Mouse (Mus musculus) hindbrain, embryonic 14.5 days (tissue): ENCODE results near the gene Zfp30. TPM values are rescaled to one million over a fixed set of nuclear protein-coding genes. Genes with fewer than 3 reads are reported as not detected.

Experiments
- ATAC-seq: fragments of 200-750 bp; cut with Nextera tagmentation; 2 replicates; pipeline ENCODE4 v1.8.0; 2017; ENCODE audit warnings: moderate number of reproducible peaks, mild to moderate bottlenecking, moderate TSS enrichment, moderate library complexity; ENCODE audit not compliant: low FRiP score
- DNase-seq: peaks from one replicate; pipeline ENCODE4 v3.0.0-alpha.2; 2015; ENCODE audit warnings: low spot score
- H3K27ac ChIP-seq: fragments of 300-500 bp; sonication (generic); 2 replicates; pipeline ENCODE4 v1.5.1; 2014; ENCODE audit warnings: mild to moderate bottlenecking, moderate library complexity
- H3K27me3 ChIP-seq: fragments of 300-500 bp; sonication (generic); 2 replicates; pipeline ENCODE4 v1.6.1; 2014; ENCODE audit warnings: mild to moderate bottlenecking, low read length, mixed read lengths; ENCODE audit not compliant: control insufficient read depth, insufficient read depth
- H3K36me3 ChIP-seq: fragments of 300-500 bp; sonication (generic); replicated peaks from 2 replicates; pipeline ENCODE4 v1.6.1; 2014; ENCODE audit not compliant: control insufficient read depth, insufficient read depth
- H3K4me1 ChIP-seq: fragments of 300-500 bp; sonication (generic); replicated peaks from 2 replicates; pipeline ENCODE4 v1.6.1; 2014; ENCODE audit warnings: antibody characterized with exemption, low read length, mixed read lengths; ENCODE audit not compliant: control insufficient read depth, insufficient read depth
- H3K4me2 ChIP-seq: fragments of 300-500 bp; sonication (generic); replicated peaks from 2 replicates; pipeline ENCODE4 v1.6.1; 2014; ENCODE audit warnings: mild to moderate bottlenecking, moderate library complexity
- H3K4me3 ChIP-seq: fragments of 300-500 bp; sonication (generic); replicated peaks from 2 replicates; pipeline ENCODE4 v1.5.1; 2014; ENCODE audit warnings: mild to moderate bottlenecking, low read length
- H3K9ac ChIP-seq: fragments of 300-500 bp; sonication (generic); 2 replicates; pipeline ENCODE4 v1.6.1; 2014
- H3K9me3 ChIP-seq: fragments of 300-500 bp; sonication (generic); 2 replicates; pipeline ENCODE4 v1.6.1; 2016; ENCODE audit warnings: low read length; ENCODE audit not compliant: control insufficient read depth
- WGBS: fragments of 180-500 bp; shearing (Covaris S2); extraction: QIAGEN DNeasy Blood & Tissue Kit; methylation state at CpG from one replicate; pipeline ENCODE4 v1.1.7; 2014; 5-methylcytosine and 5-hydroxymethylcytosine counted together
- polyA plus RNA-seq: library from polyadenylated mRNA; unstranded; fragments of >200 nt; fragmentation: Nextera tagmentation; extraction: Ambion mirVana; gene quantifications from 2 replicates; pipeline ENCODE4 v1.2.1, GENCODE M21; 2014

The Zfp30 gene
- polyA plus RNA-seq, result 13.1 and 13.4 TPM in 2 replicates

DNA sequence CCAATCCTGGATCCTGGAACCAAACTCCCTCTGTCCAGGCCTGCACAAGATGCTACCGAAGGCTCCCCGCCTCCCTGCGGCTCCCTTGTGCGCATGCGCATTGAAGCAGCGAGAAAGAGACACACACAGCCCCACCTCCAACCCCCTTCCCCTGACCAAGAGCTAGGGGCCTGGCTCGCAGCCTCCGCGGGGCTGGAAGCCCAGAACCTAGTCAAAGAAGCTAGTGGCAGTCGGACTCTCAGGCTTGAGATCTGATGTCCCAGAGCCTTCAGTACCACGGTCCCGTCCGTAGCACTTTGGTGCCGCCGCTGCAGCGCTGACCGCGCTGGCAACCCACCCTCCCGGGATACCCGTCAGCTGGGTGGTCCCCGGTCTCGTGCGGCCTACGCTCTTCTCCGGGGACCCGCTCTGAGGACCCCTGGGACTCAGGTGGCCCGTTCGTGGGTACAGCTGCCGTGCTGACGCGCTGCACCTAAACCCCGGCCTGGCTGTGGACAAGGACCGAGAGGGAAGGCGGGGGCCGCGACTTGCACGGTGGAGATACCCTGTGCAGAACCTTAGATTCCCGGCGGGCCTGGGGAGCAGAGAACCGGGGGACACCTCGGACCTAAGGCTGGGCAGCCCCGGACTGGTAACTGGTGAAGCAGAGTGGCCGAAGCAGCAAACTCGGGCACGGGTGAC, at the start of gene Zfp30:
Gene Zfp30 (plus strand): TSS at position 128 of the 681 bp plus-strand sequence.
- Histone ChIP-seq H3K36me3 (peaks cover 38% of the 10 kb centered on the region), H3K4me2 (peak within 1 kb of the TSS; percentile 79), H3K4me1 (peaks cover 16% of the 10 kb centered on the region), H3K27me3 (no peaks in the 10 kb centered on the region), H3K4me3 (peak within 1 kb of the TSS; percentile 77), H3K9ac (peak within 1 kb of the TSS; percentile 85), H3K9me3 (no peaks in the 10 kb centered on the region), H3K27ac (peak within 1 kb of the TSS; percentile 90)
- peak; percentile 93 for DNase-seq
- WGBS, result under 1% methylated on average over 45 of the region's 45 CpGs
- peak; percentile 95 for ATAC-seq

DNA sequence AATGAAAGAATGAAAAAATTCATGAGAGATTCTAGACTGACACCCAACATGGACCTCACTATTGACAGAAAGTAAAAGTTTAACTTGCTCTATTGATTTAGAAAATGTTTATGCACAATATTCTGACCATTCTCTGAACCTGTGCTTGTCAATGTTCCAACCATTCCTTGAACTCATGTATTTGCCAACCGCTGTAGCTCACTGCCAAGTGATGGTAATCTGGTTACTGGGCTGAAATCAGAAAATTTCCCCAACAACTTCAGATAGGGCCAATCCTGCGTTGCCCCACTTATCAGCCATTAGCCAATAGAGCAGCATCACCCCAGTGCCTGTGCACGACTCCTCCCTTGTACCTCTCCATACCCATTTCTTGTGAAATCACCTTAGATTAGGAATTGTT, 41.5 kb upstream of the Zfp30 start:
- Histone ChIP-seq H3K27me3 (no peaks in the 10 kb centered on the region), H3K27ac (no peak overlapping the region), H3K36me3 (no peaks in the 10 kb centered on the region), H3K4me3 (no peak overlapping the region), H3K9ac (no peak overlapping the region), H3K9me3 (no peaks in the 10 kb centered on the region), H3K4me1 (no peaks in the 10 kb centered on the region), H3K4me2 (no peak overlapping the region)
- WGBS, result 88% methylated on average over 3 of the region's 3 CpGs
- DNase-seq (no peak), ATAC-seq (no peak)

DNA sequence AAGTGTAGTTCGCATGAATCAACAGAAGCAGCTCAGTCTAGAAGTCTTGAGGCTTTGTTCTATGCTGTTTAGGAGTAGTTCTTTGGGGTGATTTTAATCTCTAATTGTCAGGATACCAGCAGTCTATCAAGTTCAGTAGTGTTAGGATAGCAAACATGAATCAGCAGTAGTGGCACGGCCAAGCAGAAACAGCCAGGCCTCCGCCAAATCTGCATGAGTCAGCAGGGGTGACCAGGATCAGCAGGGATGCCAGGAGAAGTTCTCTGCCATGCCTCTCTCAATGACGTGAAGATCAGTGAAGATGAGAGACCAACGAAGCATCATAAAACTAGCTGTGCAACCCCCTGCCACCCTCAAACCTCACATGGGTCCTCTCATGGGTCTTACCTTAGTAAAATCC, 23.3 kb upstream of the Zfp30 start:
- H3K27me3 ChIP-seq, result no peaks in the 10 kb centered on the region
- DNase-seq (no peak), ATAC-seq (no peak)
- no peak overlapping the region for H3K4me2 ChIP-seq
- H3K4me3 ChIP-seq, result no peak overlapping the region
- WGBS, result 88% methylated on average over 5 of the region's 5 CpGs
- H3K9me3 ChIP-seq, result no peaks in the 10 kb centered on the region
- H3K4me1 ChIP-seq, result no peaks in the 10 kb centered on the region
- no peaks in the 10 kb centered on the region for H3K36me3 ChIP-seq
- no peak overlapping the region for H3K9ac ChIP-seq
- H3K27ac ChIP-seq, result no peak overlapping the region

DNA sequence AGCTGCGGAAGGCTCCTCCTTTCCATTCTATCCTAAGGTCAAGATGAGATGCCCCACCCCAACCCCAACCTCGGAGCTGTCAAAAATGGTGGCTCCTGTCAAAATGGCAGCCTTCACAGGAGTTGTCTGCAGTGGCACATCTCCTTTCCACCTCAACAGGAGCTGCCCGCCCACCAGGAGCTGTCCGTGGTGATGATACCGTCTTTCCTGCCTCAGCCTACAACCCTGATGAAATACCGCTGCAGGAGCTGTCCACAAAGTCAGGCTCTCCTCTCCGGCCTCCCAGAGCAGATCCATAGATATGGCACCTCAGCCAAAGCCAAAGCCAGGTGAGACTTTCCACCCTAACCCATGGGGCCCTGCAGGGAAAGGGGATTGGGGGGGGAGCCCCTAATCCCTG, 19.1 kb upstream of the Zfp30 start:
- H3K4me1 ChIP-seq, result peaks cover 15% of the 10 kb centered on the region

DNA sequence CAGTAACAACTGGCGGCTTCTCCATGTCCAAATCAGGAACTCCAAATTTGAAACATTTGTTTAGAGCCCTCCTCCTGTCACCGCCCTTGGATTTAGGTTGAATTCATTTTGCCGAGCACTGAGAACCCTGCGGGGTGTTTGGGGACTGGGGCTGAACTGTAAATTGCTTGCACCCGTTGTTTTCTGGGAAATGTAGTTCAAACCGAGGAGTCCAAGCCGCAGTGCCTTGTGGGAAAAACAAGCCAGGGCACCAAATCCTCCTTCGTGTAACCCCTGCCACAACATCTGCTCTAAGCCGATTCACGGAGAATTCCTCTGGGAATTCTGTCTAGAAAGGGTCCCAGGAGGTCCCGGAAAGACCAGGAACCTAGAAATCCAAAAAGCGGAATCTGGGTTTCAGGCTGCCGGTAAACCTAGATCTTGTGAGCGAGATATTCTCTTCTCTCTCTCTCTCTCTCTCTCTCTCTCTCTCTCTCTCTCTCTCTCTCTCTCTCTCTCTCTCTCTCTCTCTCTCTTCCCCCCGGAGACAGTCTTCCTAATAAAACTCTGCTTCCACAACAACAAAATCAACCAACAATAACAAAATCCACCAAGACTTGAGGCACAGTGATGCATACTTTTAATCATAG, 16.6 kb upstream of the Zfp30 start:
- peaks cover 17% of the 10 kb centered on the region for H3K4me1 ChIP-seq
- peak; percentile 88 for DNase-seq
- H3K4me2 ChIP-seq, result peak overlapping the region; percentile 59
- no peaks in the 10 kb centered on the region for H3K27me3 ChIP-seq
- peak overlapping the region; percentile 73 for H3K27ac ChIP-seq
- ATAC-seq, result peak; percentile 65
- WGBS, result 1% methylated on average over 15 of the region's 15 CpGs
- H3K9ac ChIP-seq, result peak overlapping the region; percentile 62
- H3K4me3 ChIP-seq, result peak overlapping the region; percentile 51
- H3K9me3 ChIP-seq, result no peaks in the 10 kb centered on the region
- peaks cover 6% of the 10 kb centered on the region; the same call in 1 of the 2 replicates for H3K36me3 ChIP-seq

More for the DNA sequence above, 19.1 kb upstream of the Zfp30 start:
- ATAC-seq (no peak), DNase-seq (no peak)
- Histone ChIP-seq H3K9ac (no peak overlapping the region), H3K36me3 (no peaks in the 10 kb centered on the region), H3K4me3 (no peak overlapping the region), H3K27me3 (no peaks in the 10 kb centered on the region), H3K9me3 (no peaks in the 10 kb centered on the region), H3K27ac (no peak overlapping the region), H3K4me2 (no peak overlapping the region)
- 81% methylated on average over 7 of the region's 7 CpGs for WGBS

DNA sequence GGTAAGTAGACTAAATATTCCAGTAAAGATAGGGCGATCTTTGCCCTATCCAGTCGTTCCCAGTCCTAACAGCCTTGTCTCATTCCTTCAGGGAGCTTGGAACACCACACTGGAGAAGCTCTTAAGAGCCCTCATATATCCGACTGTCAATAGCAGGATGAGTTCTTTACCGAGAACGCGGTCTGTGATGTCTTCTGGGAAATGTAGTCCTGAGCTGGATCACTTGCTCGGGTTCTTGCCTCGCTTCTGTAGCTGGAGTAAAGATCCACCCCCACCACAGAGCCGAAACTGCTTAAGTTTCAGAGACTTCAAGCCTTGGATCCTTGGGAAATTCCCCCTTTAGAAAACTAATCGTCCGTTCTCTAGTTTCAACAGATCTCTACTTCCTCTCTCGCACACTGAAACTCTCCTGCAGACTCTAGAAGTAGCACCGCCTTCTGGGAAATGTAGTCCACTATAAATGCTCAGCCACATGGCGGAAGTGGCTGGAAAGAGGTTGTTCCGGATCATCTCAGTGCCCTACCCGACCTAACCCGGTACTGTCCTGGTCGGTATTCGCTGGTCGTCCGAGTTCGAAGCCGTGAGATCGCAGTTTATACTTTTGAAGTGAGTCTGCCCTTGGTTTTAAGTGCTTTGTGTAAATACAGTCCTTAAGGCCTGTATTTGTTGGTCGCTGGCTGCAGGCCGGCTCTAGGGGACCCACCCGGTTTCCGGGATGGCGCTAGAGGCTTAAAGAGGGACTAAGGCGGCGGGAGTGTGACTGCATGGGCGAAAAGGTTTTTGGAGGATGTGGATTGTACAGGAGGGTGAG, 15.5 kb upstream of the Zfp30 start, which contains the start of gene Zfp84:
Gene Zfp84 (plus strand): TSS at position 463 of the 811 bp plus-strand sequence.
- peak; percentile 94 for ATAC-seq
- H3K27me3 ChIP-seq, result no peaks in the 10 kb centered on the region
- H3K4me3 ChIP-seq, result peak within 1 kb of the TSS; percentile 51
- under 1% methylated on average over 32 of the region's 32 CpGs for WGBS
- H3K9me3 ChIP-seq, result no peaks in the 10 kb centered on the region
- peaks cover 15% of the 10 kb centered on the region for H3K36me3 ChIP-seq
- peak within 1 kb of the TSS; percentile 73 for H3K27ac ChIP-seq
- H3K4me2 ChIP-seq, result peak within 1 kb of the TSS; percentile 59
- H3K4me1 ChIP-seq, result peaks cover 17% of the 10 kb centered on the region
- H3K9ac ChIP-seq, result peak within 1 kb of the TSS; percentile 64
- peak; percentile 89 for DNase-seq

GRCm38 (mm10) chr7:29768980-29769379, 14.8 kb upstream of the Zfp30 start:
- H3K4me2 ChIP-seq, result peak overlapping the region; percentile 59
- WGBS, result 10% methylated on average over 10 of the region's 10 CpGs
- no peak overlapping the region for H3K27ac ChIP-seq
- H3K36me3 ChIP-seq, result peaks cover 22% of the 10 kb centered on the region
- DNase-seq (no peak), ATAC-seq (no peak)
- H3K9me3 ChIP-seq, result no peaks in the 10 kb centered on the region
- peak overlapping the region; percentile 64 for H3K9ac ChIP-seq
- H3K4me3 ChIP-seq, result peak overlapping the region; percentile 51
- no peaks in the 10 kb centered on the region for H3K27me3 ChIP-seq
- peaks cover 17% of the 10 kb centered on the region for H3K4me1 ChIP-seq

GRCm38 (mm10) chr7:29773503-29773902, 10.3 kb upstream of the Zfp30 start:
- peaks cover 10% of the 10 kb centered on the region for H3K4me1 ChIP-seq
- H3K27ac ChIP-seq, result no peak overlapping the region
- H3K9ac ChIP-seq, result no peak overlapping the region
- 91% methylated on average over 7 of the region's 7 CpGs for WGBS
- no peaks in the 10 kb centered on the region for H3K27me3 ChIP-seq
- no peak overlapping the region for H3K4me3 ChIP-seq
- DNase-seq (no peak), ATAC-seq (no peak)
- no peaks in the 10 kb centered on the region for H3K9me3 ChIP-seq
- H3K4me2 ChIP-seq, result no peak overlapping the region
- peaks cover 67% of the 10 kb centered on the region for H3K36me3 ChIP-seq

- no peak overlapping the region for H3K27ac ChIP-seq
- H3K4me1 ChIP-seq, result peaks cover 5% of the 10 kb centered on the region
- DNase-seq (no peak), ATAC-seq (no peak)
- no peak overlapping the region for H3K9ac ChIP-seq
- H3K36me3 ChIP-seq, result peaks cover 76% of the 10 kb centered on the region
- H3K4me3 ChIP-seq, result no peak overlapping the region
- 90% methylated on average over 3 of the region's 3 CpGs for WGBS
- no peak overlapping the region for H3K4me2 ChIP-seq
- no peaks in the 10 kb centered on the region for H3K9me3 ChIP-seq
- no peaks in the 10 kb centered on the region for H3K27me3 ChIP-seq
Observed at GRCm38 (mm10) chr7:29774371-29774770, 9.4 kb upstream of the Zfp30 start.
